Mouse (Mus musculus) retina, embryonic 14.5 days (tissue): ENCODE measurements around the gene Mpp4.

Experiments used
- DNase-seq: peaks from one replicate; pipeline ENCODE4 v3.0.0-alpha.2; 2015; ENCODE audit warnings: low spot score

The Mpp4 gene

DNA sequence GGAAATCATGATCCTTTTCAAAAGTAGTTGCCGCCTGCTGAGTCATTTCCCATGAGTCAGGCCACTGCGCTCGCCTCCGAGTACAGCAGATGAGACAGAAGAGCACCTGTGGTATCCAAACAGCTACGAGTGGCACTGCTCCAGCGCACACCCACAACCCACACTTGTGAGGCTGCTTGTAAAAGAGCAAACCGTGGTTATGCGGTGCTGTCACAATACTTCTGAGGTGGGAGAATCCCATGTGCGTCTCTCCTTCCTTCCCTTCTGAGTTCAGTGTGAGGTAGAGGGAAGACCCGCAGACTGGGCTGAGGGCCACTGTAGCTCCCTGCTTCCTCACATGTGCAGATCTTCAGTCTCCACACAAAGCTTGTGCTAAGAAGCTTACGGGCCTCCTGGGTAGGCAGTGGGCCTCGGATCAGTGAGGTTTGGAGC lies at the start of gene Mpp4:
Gene Mpp4, minus strand, starts transcription at position 360 of the 432 bp plus-strand sequence.
- DNase-seq: no peak

- no peak for DNase-seq
Observed at GRCm38 (mm10) chr1:59212951-59213350, 49.8 kb upstream of the Mpp4 start.

GRCm38 (mm10) chr1:59212076-59212779 lies 49.0 kb upstream of the Mpp4 start:
- no peak for DNase-seq

GRCm38 (mm10) chr1:59211651-59212050 lies 48.5 kb upstream of the Mpp4 start:
- no peak for DNase-seq

DNA sequence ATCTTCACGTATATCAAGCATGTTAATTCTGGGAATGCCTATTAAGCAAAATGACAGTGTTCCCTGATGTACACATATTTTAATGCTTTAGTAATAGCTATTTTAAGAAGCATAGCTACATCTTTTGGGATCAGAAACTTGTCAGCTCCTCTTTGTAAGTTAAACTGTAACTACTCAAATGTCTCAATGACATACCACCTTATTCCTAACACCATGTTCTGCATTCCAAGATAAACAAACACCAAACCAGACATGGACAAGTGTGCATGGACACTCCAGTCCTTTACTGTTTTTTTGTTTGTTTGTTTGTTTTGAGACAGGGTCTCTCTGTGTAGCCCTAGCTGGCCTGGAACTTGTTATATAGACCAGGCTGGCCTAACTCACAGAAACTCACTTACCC lies 45.1 kb upstream of the Mpp4 start:
- no peak for DNase-seq

GRCm38 (mm10) chr1:59204489-59204888 lies 41.3 kb upstream of the Mpp4 start:
- DNase-seq: no peak

GRCm38 (mm10) chr1:59202367-59202766 lies 39.2 kb upstream of the Mpp4 start:
- no peak for DNase-seq

DNA sequence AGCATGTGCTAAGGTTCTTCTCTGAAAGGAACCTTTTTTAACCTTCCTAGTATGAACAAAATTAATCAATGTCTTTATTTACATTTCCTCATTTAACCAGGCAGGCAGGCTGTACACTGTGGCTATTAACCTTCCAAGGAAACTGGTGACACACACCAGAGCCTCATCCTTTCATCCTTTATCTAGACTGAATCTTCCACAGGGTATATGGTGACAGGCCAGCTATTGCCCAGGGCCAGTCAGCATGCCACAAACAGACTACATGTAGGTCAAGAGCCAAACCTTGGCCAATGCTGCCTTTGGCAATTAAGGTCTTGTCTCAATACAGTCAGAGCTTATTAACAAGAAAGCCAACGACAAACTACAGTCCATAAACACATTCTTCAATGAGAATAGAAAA lies 38.4 kb upstream of the Mpp4 start:
- no peak for DNase-seq

DNA sequence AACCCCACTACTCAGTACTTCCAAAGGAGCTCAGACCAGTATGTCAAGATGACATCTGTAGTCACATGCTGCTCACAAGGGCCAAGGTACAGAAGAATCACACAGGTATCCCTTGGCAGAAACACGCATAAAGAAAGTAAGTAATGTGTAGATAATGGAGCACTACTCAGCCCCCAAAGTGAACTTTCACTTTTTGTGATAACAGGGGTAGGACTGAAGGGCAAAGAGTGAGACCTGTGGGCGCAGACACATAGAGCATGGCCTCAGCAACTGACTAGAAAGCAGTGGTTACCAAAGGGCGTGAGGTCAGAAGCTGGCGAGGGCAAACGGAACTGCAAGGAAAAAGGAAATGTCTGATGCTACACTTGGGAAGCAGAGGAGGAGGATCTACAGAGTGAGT lies 37.8 kb upstream of the Mpp4 start:
- DNase-seq: no peak

DNA sequence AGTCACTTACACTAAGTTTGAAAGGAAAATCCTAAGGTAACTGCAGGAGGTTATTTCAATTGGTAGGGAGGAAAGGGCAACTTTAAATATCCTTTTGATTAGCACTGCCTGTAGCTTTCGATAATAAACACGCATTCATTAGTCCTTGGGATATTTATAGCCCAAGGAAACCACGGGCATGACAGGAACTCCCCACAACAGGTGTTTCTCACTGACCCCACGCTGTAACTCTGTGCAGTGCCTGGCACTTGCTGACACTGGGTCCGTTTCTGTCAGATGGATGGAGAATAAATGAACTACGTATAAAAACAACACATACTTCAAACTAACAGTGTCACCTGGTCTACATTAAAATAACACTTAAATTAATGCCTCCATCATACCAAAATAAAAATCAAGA lies 31.8 kb upstream of the Mpp4 start:
- no peak for DNase-seq

GRCm38 (mm10) chr1:59187786-59188185 lies 24.6 kb upstream of the Mpp4 start:
- no peak for DNase-seq

GRCm38 (mm10) chr1:59186317-59186716 lies 23.1 kb upstream of the Mpp4 start:
- no peak for DNase-seq

DNA sequence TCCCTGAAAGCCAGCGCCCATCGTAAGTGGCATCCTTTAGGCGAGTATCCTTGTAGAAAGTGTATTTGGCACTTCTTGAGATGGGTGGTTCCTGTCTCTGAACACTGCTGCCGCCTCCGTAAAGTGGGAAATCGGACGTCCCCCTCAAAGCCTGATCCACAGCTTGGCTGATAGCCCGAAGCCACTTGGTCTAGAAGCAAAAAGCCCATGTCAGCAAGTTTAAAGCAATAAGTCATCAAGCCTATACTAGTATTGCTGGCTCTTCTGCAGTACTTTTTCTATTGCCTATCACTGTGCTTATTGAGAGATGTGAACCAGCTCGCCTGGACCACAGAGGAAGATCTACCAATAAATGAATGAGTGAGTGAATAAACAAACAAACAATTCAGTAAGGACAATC lies 22.2 kb upstream of the Mpp4 start:
- no peak for DNase-seq

GRCm38 (mm10) chr1:59183045-59183444 lies 19.9 kb upstream of the Mpp4 start:
- no peak for DNase-seq

DNA sequence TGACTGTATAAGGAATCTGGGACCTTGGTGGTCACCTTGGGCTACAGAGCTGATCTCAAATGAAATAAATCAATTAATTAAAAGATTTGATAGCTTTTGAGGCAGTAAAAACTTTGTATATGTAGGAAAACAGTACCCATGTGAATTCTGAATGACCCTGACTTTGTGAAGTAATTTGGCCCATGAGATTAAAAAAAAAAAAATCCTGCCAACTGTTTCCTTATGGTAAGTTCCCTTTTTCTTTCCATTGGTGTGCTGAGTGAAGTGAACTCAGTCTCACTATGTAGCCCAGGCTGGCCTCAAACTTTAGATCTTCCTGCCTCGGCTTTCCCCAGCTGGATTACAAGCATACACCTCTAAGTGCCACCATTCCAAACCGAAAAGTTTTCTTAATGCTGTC lies 19.2 kb upstream of the Mpp4 start:
- DNase-seq: no peak

DNA sequence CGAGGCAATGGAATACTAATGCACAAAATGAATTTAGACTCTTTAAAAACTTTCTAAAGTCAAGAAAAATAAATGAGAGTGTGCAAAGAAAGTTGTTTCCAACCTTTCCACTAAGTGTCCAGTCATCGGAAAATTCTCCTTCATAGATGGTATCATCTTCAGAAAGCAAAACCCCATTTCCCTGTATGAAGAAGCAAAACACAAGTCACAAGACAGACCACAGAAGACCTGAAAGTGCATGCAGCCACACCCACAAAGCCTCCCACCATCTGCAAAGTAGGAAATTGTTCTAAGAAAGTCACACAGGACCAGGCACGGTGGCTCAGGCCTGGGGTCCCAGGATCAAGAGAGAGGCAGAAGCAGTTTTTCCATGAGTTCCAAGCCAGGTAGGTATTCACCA lies 16.8 kb upstream of the Mpp4 start:
- no peak for DNase-seq

DNA sequence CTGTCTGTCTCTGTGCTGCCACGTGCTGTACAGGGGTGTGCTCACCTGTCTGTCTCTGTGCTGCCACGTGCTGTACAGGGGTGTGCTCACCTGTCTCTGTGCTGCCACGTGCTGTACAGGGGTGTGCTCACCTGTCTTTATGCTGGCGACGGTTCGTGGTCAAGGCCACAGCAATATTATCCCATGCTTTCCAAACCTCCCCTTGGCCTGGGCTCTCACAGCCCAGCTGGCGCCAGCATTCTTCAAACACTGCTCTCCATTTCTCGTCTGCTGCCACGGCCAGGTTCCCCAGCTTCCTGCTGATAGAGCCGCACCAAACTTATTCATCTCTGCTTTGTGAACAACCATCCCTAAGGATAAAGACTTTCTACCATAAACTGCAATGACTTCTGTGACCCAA lies 15.2 kb upstream of the Mpp4 start:
- no peak for DNase-seq

DNA sequence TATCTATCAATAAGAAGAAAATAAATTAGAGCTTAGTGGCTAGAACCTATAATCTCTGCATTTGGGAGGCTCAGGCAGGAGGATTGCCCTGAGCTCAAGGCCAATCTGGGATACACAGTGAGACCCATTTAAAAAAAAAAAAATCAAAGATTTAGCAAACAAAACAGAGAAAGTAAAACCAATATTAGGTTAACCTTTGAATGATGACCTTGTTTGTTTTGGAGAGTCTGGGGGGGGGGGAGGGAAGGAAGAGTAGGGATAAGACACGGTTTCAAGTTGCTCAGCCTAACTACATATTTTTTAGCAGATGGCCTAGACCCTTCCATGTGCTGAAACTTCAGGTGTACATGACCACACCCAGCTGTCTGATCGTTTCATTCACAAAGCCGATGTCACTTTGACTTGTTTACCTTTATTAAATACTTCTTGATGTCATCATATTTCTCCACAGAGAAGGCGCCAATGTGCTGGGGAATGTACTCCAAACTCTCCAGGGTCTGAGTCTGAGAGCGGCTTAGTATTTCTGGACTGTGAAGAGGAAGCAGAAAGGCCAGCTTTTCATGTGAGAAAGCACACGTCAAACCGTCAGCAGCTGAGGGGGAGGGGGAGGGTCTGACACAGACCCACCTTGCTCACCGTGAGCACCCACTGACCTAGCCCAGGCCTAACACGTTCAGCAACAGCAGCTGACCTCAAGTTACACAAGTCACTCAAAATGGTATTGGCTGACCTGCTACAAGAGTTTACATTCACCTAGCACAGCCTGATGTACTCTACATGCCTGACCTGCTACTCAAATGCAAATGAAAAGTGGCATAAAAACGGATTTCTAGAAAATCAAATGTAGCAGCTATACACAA lies 11.6 kb upstream of the Mpp4 start:
- no peak for DNase-seq

GRCm38 (mm10) chr1:59173023-59173422 lies 9.8 kb upstream of the Mpp4 start:
- DNase-seq: no peak

DNA sequence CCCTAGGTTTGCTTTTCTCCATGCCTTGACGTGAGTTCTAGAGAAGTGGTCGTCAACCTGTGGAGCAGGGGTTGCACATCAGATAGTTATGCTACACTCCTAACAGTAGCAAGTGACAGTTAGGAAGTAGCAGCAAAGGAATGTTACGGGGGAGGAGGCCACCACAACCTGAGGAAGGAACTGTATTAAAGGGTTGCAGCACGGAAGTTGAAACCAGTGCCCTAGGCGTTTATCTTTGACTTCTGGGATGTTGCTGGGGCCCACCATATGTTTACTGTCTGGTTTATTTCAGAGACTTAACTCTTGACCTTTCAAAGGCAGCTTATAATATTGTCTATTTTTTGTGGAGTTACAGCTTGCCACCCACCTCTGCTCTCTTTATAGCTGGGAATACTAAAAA lies 8.7 kb upstream of the Mpp4 start:
- DNase-seq: no peak

DNA sequence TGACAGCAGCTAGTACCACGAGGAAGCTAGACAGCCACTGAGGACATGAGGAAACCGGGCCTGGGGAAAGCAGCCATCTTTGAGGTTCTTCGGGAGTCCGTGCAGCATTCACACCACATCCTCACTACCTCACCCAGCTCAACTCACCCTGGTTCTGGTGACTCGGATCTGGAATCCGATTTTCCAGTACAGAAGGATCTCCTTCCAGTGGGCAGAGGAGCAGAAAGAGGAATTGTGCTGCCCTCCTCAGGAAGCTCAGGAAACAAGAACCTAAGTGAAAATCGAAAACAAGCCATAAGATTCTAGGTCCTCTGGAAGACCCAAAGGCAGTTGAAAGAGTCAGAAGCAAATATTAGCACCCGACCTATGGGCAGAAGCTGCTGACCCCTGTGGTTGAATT lies 7.1 kb upstream of the Mpp4 start:
- no peak for DNase-seq

DNA sequence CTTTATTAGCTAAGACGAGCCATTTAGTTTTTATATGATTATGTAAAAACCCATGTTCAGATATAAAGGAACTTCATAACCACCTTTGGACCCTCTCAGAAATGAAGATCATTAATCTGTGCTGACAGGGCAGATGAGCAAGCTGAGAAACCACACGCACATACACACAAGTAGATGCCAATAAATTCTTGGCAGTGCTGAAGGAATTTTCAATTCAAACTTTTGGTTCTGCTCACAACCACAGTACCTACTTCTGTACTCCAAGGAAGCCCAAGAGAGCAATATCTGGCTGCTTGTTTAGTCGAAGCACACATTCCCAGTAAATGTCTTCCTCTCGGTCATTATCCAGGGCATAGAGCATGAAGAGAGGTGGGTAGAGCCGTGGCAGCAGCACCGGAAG lies 6.4 kb upstream of the Mpp4 start:
- DNase-seq: no peak

GRCm38 (mm10) chr1:59168556-59168955 lies 5.4 kb upstream of the Mpp4 start:
- no peak for DNase-seq
